Mouse (Mus musculus) myocyte (in vitro differentiated cells): ENCODE data around the gene Chrm4. TPM values are rescaled to one million over a fixed set of nuclear protein-coding genes. Genes with fewer than 3 reads are reported as not detected.

ENCODE experiments used
- H3K27me3 ChIP-seq: one replicate; pipeline ENCODE4 v1.6.1; 2011; ENCODE audit not compliant: control insufficient read depth, insufficient read depth, insufficient read length
- H3K36me3 ChIP-seq: one replicate; pipeline ENCODE4 v1.6.1; 2011; ENCODE audit not compliant: control insufficient read depth, insufficient read depth
- H3K4me2 ChIP-seq: one replicate; pipeline ENCODE4 v1.6.1; 2011; ENCODE audit warnings: low read depth, control low read depth
- H3K4me3 ChIP-seq: one replicate; pipeline ENCODE4 v1.5.1; 2011; ENCODE audit warnings: mild to moderate bottlenecking, control low read depth, moderate library complexity
- H3K79me2 ChIP-seq: one replicate; pipeline ENCODE4 v1.6.1; 2011; ENCODE audit not compliant: control insufficient read depth, insufficient read depth
- H3ac ChIP-seq: one replicate; pipeline ENCODE4 v1.6.1; 2011; ENCODE audit not compliant: control insufficient read depth, insufficient read length
- CEBPB ChIP-seq: IDR thresholded peaks from 2 replicates; pipeline ENCODE4 v1.6.1; 2011; ENCODE audit warnings: mild to moderate bottlenecking, moderate library complexity; ENCODE audit not compliant: poor library complexity, insufficient read depth, severe bottlenecking
- E2F4 ChIP-seq: IDR thresholded peaks from one replicate; pipeline ENCODE4 v1.6.1; 2011; ENCODE audit warnings: mild to moderate bottlenecking, control low read depth, moderate library complexity; ENCODE audit not compliant: insufficient read depth
- MAX ChIP-seq: IDR thresholded peaks from one replicate; pipeline ENCODE4 v1.6.1; 2011; ENCODE audit warnings: low read depth, mild to moderate bottlenecking, control low read depth
- MYOD1 ChIP-seq, 3 experiments: IDR thresholded peaks; one replicate each; pipeline ENCODE4 v1.6.1; 2011; ENCODE audit warnings: control low read depth in 2 of 3, low read depth in 2 of 3, mild to moderate bottlenecking in 2 of 3, moderate library complexity in 1 of 3; ENCODE audit not compliant: insufficient read length in 2 of 3, control insufficient read depth in 1 of 3
- MYOG ChIP-seq, 3 experiments: IDR thresholded peaks; one replicate each; pipeline ENCODE4 v1.6.1; 2011; ENCODE audit warnings: control low read depth in 2 of 3, low read depth in 2 of 3, mild to moderate bottlenecking in 2 of 3; ENCODE audit not compliant: insufficient read length in 2 of 3, control insufficient read depth in 1 of 3, insufficient read depth in 1 of 3
- POLR2A ChIP-seq: IDR thresholded peaks from one replicate; pipeline ENCODE4 v1.6.1; 2011; ENCODE audit warnings: low read depth, mild to moderate bottlenecking, control low read depth, moderate library complexity; ENCODE audit not compliant: insufficient read length
- POLR2AphosphoS2 ChIP-seq: IDR thresholded peaks from one replicate; pipeline ENCODE4 v1.6.1; 2011; ENCODE audit warnings: low read depth, control low read depth; ENCODE audit not compliant: insufficient read length
- REST ChIP-seq: IDR thresholded peaks from one replicate; pipeline ENCODE4 v1.6.1; 2011; ENCODE audit warnings: mild to moderate bottlenecking, control low read depth, moderate library complexity; ENCODE audit not compliant: insufficient read depth, insufficient read length
- SRF ChIP-seq: IDR thresholded peaks from one replicate; pipeline ENCODE4 v1.6.1; 2011; ENCODE audit warnings: low read depth; ENCODE audit not compliant: control insufficient read depth, insufficient read length
- TCF12 ChIP-seq: IDR thresholded peaks from one replicate; pipeline ENCODE4 v1.6.1; 2011; ENCODE audit warnings: mild to moderate bottlenecking, control low read depth; ENCODE audit not compliant: poor library complexity, insufficient read depth, severe bottlenecking
- TCF3 ChIP-seq: IDR thresholded peaks from one replicate; pipeline ENCODE4 v1.6.1; 2011; ENCODE audit warnings: low read depth, control low read depth; ENCODE audit not compliant: insufficient read length
- USF1 ChIP-seq: IDR thresholded peaks from one replicate; pipeline ENCODE4 v1.6.1; 2011; ENCODE audit warnings: low read depth, mild to moderate bottlenecking, control low read depth, moderate library complexity
- polyA plus RNA-seq: library from polyadenylated mRNA; unstranded; fragments of >200 nt; fragmentation: generic; extraction: Trizol; gene quantifications from one replicate; pipeline ENCODE4 v1.2.1, GENCODE M21; 2012; ENCODE audit warnings: missing spikeins

Chrm4 gene
- polyA plus RNA-seq, 1 experiment: 0.64 TPM

DNA sequence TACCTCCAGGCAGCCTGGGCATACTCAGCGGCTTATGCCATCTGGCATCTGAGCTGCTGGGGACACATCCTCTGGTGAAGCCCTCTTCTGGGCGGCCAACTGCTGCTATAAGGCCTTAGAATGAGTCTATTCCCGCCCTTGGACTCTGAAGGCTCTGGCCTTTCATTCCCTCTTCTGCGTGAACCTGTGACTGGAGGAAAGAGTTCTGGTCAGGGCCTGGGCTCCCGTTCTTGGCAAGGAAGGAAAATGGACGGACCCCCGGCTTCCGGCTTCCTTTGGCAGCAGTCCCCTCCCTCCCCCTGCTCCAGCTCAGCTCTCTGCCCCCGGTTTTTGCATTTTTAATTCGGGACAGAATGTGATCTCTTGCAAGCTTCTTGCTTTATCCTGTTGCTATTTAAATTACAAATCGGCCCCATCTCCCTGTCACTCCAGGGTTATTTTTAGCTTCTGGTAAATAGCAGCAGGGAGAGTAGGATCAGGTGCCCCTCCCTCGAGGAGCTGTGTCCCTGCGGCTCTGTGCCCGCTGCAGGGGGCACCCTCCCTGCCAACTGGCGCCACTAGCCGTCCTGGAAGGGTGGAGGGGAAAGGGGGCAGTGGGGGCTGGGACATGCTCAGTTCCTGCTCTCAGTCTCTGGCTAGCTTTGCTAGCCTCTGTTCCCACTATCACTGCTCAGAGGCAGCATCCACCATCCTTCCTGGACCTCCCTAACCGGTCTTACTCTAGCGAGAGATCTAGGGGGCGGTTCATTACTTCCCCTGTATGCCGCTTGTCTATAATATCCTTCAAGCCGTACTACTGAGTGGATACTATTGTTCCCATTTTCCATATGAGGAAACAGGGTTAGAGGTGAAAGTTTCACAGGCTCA is 44.4 kb downstream of the Chrm4 start:
- TF ChIP-seq MYOG (IDR thresholded peaks at IDR 0.05; ENCODE audit: control insufficient read depth in 1 of 3, insufficient read depth in 1 of 3, insufficient read length in 2 of 3, low read depth in 2 of 3) (peak in 2 of 3 experiments; percentile 9 to 29), USF1 (no peak), POLR2A (no peak), CEBPB (no peak), SRF (no peak), TCF12 (no peak), POLR2AphosphoS2 (no peak), MYOD1 (IDR thresholded peaks at IDR 0.05; ENCODE audit: control insufficient read depth in 1 of 3, insufficient read length in 2 of 3, low read depth in 2 of 3) (peak in 1 of 3 experiments; percentile 54), REST (no peak)
- Histone ChIP-seq H3ac (no peak overlapping the region), H3K4me3 (no peak overlapping the region), H3K79me2 (no peaks in the 10 kb centered on the region), H3K27me3 (peaks cover 22% of the 10 kb centered on the region), H3K4me2 (peak overlapping the region; percentile 48), H3K36me3 (no peaks in the 10 kb centered on the region)

- H3K36me3 ChIP-seq: no peaks in the 10 kb centered on the region
- H3ac ChIP-seq: no peak overlapping the region
- H3K79me2 ChIP-seq: no peaks in the 10 kb centered on the region
- H3K4me2 ChIP-seq: no peak overlapping the region
- H3K4me3 ChIP-seq: no peak overlapping the region
- no peak for TF ChIP-seq MAX
- no peak for TF ChIP-seq USF1
- TF ChIP-seq POLR2A: no peak
- TF ChIP-seq TCF12: no peak
- peaks cover 29% of the 10 kb centered on the region for H3K27me3 ChIP-seq
Observed at GRCm38 (mm10) chr2:91972121-91972566, 45.1 kb downstream of the Chrm4 start.

DNA sequence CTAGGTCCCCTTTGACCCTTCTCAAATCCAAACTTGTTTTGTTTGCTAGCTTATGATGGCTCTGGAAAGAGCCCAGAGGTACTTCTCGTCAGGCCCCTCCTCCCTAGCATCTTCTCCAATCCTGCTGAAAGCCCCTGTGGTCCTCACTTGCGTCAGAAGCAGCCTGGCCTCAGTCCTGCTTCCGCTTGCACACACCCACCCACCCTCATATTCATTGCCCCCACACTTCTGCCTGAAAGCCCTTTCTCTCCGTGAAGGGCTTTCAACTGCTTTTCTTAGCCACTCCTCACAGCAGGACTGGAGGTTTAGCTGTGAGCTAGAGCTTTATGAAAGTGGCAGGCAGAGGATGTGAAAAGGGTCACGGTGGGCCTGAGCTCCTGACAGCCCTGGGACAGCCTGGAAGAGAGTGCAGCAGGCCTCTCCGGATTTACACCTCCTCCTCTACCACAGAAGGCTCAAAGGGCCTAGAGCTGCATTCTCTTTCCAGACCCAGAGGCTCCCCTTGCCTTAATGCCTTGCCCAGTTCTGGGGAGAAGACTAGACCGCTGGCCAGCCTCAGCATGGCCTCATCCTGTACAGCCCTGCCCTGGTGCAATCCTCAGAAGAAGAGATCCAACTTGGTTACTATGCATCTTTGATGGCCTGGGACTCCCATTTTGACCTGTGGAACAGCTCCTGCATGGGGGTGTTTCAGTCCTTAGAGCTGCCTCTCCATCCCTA is 46.5 kb downstream of the Chrm4 start:
- peaks cover 32% of the 10 kb centered on the region for H3K27me3 ChIP-seq
- no peaks in the 10 kb centered on the region for H3K36me3 ChIP-seq
- H3K79me2 ChIP-seq: no peaks in the 10 kb centered on the region
- H3K4me2 ChIP-seq: no peak overlapping the region
- TF ChIP-seq MAX: no peak
- no peak for TF ChIP-seq E2F4
- TF ChIP-seq POLR2A: no peak
- H3K4me3 ChIP-seq: no peak overlapping the region
- H3ac ChIP-seq: no peak overlapping the region

DNA sequence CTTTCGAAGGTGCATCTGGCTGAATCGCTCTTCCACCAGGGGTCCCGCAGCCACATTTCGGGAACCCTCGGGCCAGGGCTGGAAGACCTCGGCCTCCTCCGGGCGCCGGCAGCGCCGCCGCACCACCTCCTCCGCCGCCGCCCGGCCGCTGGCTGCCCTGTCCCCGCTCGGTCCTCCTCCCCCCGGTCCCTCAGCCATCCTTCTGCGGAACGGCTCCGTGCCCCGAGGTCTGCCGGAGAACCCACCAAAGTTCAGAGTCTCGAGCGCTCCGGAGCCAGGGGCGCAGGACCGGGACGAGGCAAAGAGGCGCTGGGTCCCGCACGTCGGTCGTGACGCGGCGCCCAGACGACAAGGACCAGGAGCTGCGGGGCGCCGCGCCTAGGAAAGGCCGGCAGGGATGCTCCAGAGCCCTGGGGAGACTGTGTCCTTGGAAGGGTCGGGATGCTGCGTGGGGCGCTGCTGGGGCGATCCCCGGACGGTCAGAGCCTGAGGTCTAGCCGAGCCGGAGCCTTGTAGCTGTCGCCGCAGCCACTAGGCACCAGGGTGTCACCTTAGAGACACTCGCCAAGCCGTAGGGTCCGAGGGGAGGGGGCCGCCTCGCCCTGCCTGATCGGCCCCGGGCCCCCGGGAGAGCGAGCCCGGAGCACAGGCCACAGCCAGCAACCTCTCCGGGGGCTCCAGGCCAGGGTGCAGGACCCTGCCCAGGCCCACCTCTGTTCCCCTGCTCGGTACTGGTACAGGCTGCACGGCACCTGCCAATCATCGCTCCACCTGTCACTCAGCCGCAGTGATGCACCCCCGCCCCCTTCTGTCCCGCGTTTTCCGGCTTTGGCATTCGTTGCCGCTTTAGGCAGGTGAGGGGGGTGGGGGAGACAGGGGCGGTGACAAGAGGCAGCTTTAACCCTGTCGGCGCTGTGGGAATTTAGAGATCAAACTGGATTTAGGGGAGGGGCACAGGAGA is 48.8 kb downstream of the Chrm4 start, which contains the start of gene Dgkz:
TSS of gene Dgkz (minus strand) at position 284 of the 961 bp plus-strand sequence.
- H3K79me2 ChIP-seq: no peaks in the 10 kb centered on the region
- TF ChIP-seq TCF3: no peak
- no peak for TF ChIP-seq POLR2AphosphoS2
- TF ChIP-seq SRF: no peak
- H3K4me3 ChIP-seq: no peak within 1 kb of the TSS
- H3ac ChIP-seq: no peak within 1 kb of the TSS
- H3K4me2 ChIP-seq: no peak within 1 kb of the TSS
- peaks cover 32% of the 10 kb centered on the region for H3K27me3 ChIP-seq
- H3K36me3 ChIP-seq: no peaks in the 10 kb centered on the region

DNA sequence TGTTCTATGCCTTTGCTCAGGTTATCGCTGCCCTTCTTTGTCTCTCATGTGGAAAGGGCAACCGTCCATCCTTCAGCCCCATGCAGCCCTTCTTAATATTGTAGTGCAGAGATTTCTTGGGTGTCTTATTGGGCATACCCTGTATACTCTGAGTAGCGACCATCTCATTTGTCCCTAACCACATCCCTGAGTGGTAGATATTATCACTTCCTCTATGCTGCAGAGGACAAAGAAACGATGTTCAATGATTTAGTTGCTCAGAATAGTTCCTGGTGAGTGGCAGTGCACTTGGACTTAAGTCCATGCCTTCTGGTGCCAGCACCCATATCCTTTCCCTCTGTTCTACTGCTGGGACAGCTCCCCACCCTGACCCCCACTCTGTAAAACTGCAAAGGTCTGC is 50.9 kb downstream of the Chrm4 start:
- Histone ChIP-seq H3ac (no peak overlapping the region), H3K4me3 (no peak overlapping the region), H3K79me2 (no peaks in the 10 kb centered on the region), H3K27me3 (peaks cover 32% of the 10 kb centered on the region), H3K36me3 (peaks cover 7% of the 10 kb centered on the region), H3K4me2 (no peak overlapping the region)
- TF ChIP-seq TCF12 (no peak), SRF (no peak), MYOG (IDR thresholded peaks at IDR 0.05; ENCODE audit: control insufficient read depth in 1 of 3, insufficient read depth in 1 of 3, insufficient read length in 2 of 3, low read depth in 2 of 3) (no peak), USF1 (no peak), POLR2A (no peak), CEBPB (no peak), MAX (no peak), E2F4 (no peak), TCF3 (no peak), POLR2AphosphoS2 (no peak), REST (no peak)

Other genes with a start within 250 kb of the Chrm4 start
- gene Atg13, start 216.7 kb upstream of the Chrm4 start, polyA plus RNA-seq: 29.7 TPM
- 5.1 TPM for gene Harbi1, start 216.4 kb upstream of the Chrm4 start, polyA plus RNA-seq
- gene Ambra1, start 197.1 kb upstream of the Chrm4 start, polyA plus RNA-seq: 19.3 TPM
- 0.29 TPM for gene Mdk, start 5.0 kb downstream of the Chrm4 start, polyA plus RNA-seq
- gene Gm9821, start 18.5 kb downstream of the Chrm4 start, polyA plus RNA-seq: 4.7 TPM
- gene Dgkz, start 48.6 kb downstream of the Chrm4 start, polyA plus RNA-seq: 68.4 TPM
- gene Creb3l1, start 97.3 kb downstream of the Chrm4 start, polyA plus RNA-seq: 97.3 TPM
- 14.7 TPM for gene Phf21a, start 165.9 kb downstream of the Chrm4 start, polyA plus RNA-seq